Comparison of ENCODE assay signal across 26 mouse cellular contexts in genomic region chr6:72275527-72275926, GRCm38 (mm10). TPM values are rescaled to one million over a fixed set of nuclear protein-coding genes. Genes with fewer than 3 reads are reported as not detected.
A peak's percentile ranks its signal among the peaks of the same experiment; 100 is the strongest.
DNase-seq lines count a peak whose midpoint lies in the region; ATAC-seq lines count a peak whose summit lies in the region.
"Had no signal": no experiment of that assay in that cellular context is flagged by ENCODE, and none has a peak within 500 bp of the region (broad histone marks: within the 10 kb centered on the region; RNA-seq: fewer than 3 reads in every experiment).

No protein-coding gene starts in this region.

- no peak for ATAC-seq in heart, embryonic 12.5 days (ENCODE audit: insufficient number of reproducible peaks, low FRiP score)
- ATAC-seq in liver, embryonic 13.5 days (ENCODE audit: low read depth), result no peak
- no peak for ATAC-seq in liver, embryonic 11.5 days (replicated peaks; ENCODE audit: low FRiP score)
- ATAC-seq in granulocyte monocyte progenitor cell, adult 5-6 weeks (replicated peaks; ENCODE audit: poor library complexity, severe bottlenecking), result peak; percentile 60
- ATAC-seq in hindbrain, embryonic 16.5 days, result no peak
- ATAC-seq: activated CD4-positive, CD25-positive, alpha-beta regulatory T cell, adult 4 months; forebrain, embryonic 13.5 days; forebrain, postnatal 0 days; hindbrain, postnatal 0 days; Patski had no signal

- no peaks in the 10 kb centered on the region for H3K27me3 ChIP-seq in heart, embryonic 12.5 days (replicated peaks)
- H3K27me3 ChIP-seq in liver, embryonic 13.5 days, result 0 out of 2 replicates have a peak, but pooled peaks cover 5% of the 10 kb centered on the region
- H3K27me3 ChIP-seq in liver, embryonic 11.5 days (replicated peaks; ENCODE audit: control insufficient read depth, insufficient read depth, low read length), result no peaks in the 10 kb centered on the region
- H3K27me3 ChIP-seq in hindbrain, embryonic 16.5 days (replicated peaks; ENCODE audit: control insufficient read depth, insufficient read depth, low read length), result no peaks in the 10 kb centered on the region
- H3K27me3 ChIP-seq: forebrain, embryonic 13.5 days; Patski had no signal

- H3K27ac ChIP-seq in heart, embryonic 12.5 days (ENCODE audit: poor library complexity, severe bottlenecking), result no peak overlapping the region
- H3K27ac ChIP-seq in liver, embryonic 13.5 days, result peak overlapping the region; percentile 70
- no peak overlapping the region for H3K27ac ChIP-seq in liver, embryonic 11.5 days (ENCODE audit: low read depth, low read length)
- H3K27ac ChIP-seq in hindbrain, embryonic 16.5 days (ENCODE audit: low read depth, low read length), result no peak overlapping the region
- H3K27ac ChIP-seq: embryonic facial prominence, embryonic 10.5 days; forebrain, embryonic 13.5 days; hindbrain, postnatal 0 days had no signal

- 79% methylated on average over 4 of the region's 4 CpGs for WGBS in heart, embryonic 12.5 days
- 33% methylated on average over 4 of the region's 4 CpGs for WGBS in liver, embryonic 13.5 days (ENCODE audit: insufficient replicate concordance)
- WGBS in liver, embryonic 11.5 days, result 46% methylated on average over 4 of the region's 4 CpGs
- WGBS in hindbrain, embryonic 16.5 days, result 82% methylated on average over 4 of the region's 4 CpGs

- no peak overlapping the region for H3K4me3 ChIP-seq in heart, embryonic 12.5 days
- no peak overlapping the region for H3K4me3 ChIP-seq in liver, embryonic 13.5 days (replicated peaks)
- no peak overlapping the region for H3K4me3 ChIP-seq in liver, embryonic 11.5 days (ENCODE audit: low read depth, low read length)
- H3K4me3 ChIP-seq in hindbrain, embryonic 16.5 days (ENCODE audit: low read length), result no peak overlapping the region
- H3K4me3 ChIP-seq: embryonic facial prominence, embryonic 10.5 days; forebrain, embryonic 13.5 days had no signal

- DNase-seq in heart, adult 11 months, result peak; percentile 84
- DNase-seq in liver, embryonic 13.5 days, result no peak
- no peak for DNase-seq in liver, embryonic 11.5 days (ENCODE audit: low spot score)
- peak; percentile 95 for DNase-seq in 416B (ENCODE audit: low read depth)
- no peak for DNase-seq in urinary bladder, adult 2 months (ENCODE audit: low spot score)
- DNase-seq: adrenal gland, postnatal 14 days; cerebellum, adult 18-20 months; cerebellum, adult 9-11 months; cerebellum, postnatal 36 days; forebrain, postnatal 0 days; gastrocnemius, postnatal 25 days; heart, postnatal 14 days had no signal

- H3K9me3 ChIP-seq in heart, embryonic 12.5 days (replicated peaks), result no peaks in the 10 kb centered on the region
- no peaks in the 10 kb centered on the region for H3K9me3 ChIP-seq in liver, embryonic 13.5 days (replicated peaks)
- no peaks in the 10 kb centered on the region for H3K9me3 ChIP-seq in liver, embryonic 11.5 days (ENCODE audit: control insufficient read depth, low read length)
- H3K9me3 ChIP-seq in hindbrain, embryonic 16.5 days (ENCODE audit: control insufficient read depth, low read length), result no peaks in the 10 kb centered on the region
- H3K9me3 ChIP-seq: embryonic facial prominence, embryonic 10.5 days; forebrain, embryonic 13.5 days had no signal

- peaks cover 56% of the 10 kb centered on the region for H3K4me1 ChIP-seq in heart, embryonic 12.5 days (replicated peaks)
- peaks cover 87% of the 10 kb centered on the region for H3K4me1 ChIP-seq in liver, embryonic 13.5 days (replicated peaks)
- H3K4me1 ChIP-seq in liver, embryonic 11.5 days (replicated peaks; ENCODE audit: control insufficient read depth, insufficient read depth, low read length), result peaks cover 49% of the 10 kb centered on the region
- H3K4me1 ChIP-seq in hindbrain, embryonic 16.5 days (ENCODE audit: control insufficient read depth, insufficient read depth, low read depth, low read length), result no peaks in the 10 kb centered on the region
- H3K4me1 ChIP-seq: forebrain, embryonic 13.5 days had no signal

- no peak overlapping the region for H3K4me2 ChIP-seq in heart, embryonic 12.5 days
- no peak overlapping the region for H3K4me2 ChIP-seq in liver, embryonic 13.5 days
- H3K4me2 ChIP-seq in liver, embryonic 11.5 days, result no peak overlapping the region
- no peak overlapping the region for H3K4me2 ChIP-seq in hindbrain, embryonic 16.5 days (ENCODE audit: low read length)
- H3K4me2 ChIP-seq: forebrain, embryonic 13.5 days had no signal

- no peak overlapping the region for H3K9ac ChIP-seq in heart, embryonic 12.5 days
- no peak overlapping the region for H3K9ac ChIP-seq in liver, embryonic 13.5 days
- no peak overlapping the region for H3K9ac ChIP-seq in liver, embryonic 11.5 days (ENCODE audit: low read depth, low read length)
- no peak overlapping the region for H3K9ac ChIP-seq in hindbrain, embryonic 16.5 days (ENCODE audit: low read depth, low read length)
- H3K9ac ChIP-seq: forebrain, embryonic 13.5 days; forebrain, postnatal 0 days had no signal

- H3K36me3 ChIP-seq in heart, embryonic 12.5 days, result no peaks in the 10 kb centered on the region
- H3K36me3 ChIP-seq in liver, embryonic 13.5 days, result no peaks in the 10 kb centered on the region; the same call in 1 of the 2 replicates
- H3K36me3 ChIP-seq in liver, embryonic 11.5 days (ENCODE audit: control insufficient read depth, insufficient read depth, low read length), result no peaks in the 10 kb centered on the region
- no peaks in the 10 kb centered on the region for H3K36me3 ChIP-seq in hindbrain, embryonic 16.5 days (ENCODE audit: control insufficient read depth, insufficient read depth, low read length)
- H3K36me3 ChIP-seq: embryonic facial prominence, embryonic 10.5 days had no signal

RNA-seq across cellular contexts. Expression of gene Sftpb, which starts 28.9 kb away (rescaled TPM):
- not detected in 2 replicates for polyA plus RNA-seq in heart, embryonic 12.5 days (2016; fragmentation: Nextera tagmentation; extraction: Ambion mirVana)
- polyA plus RNA-seq in liver, embryonic 13.5 days (2015; fragmentation: Nextera tagmentation; extraction: Ambion mirVana), result not detected in 2 replicates
- polyA plus RNA-seq in liver, embryonic 11.5 days (2014; fragmentation: Nextera tagmentation; extraction: Ambion mirVana), result not detected in 2 replicates
- not detected in 2 replicates for total RNA-seq in granulocyte monocyte progenitor cell, adult 5-6 weeks (2014; fragmentation: Nextera tagmentation)
- not detected in 2 replicates for total RNA-seq in granulocyte monocyte progenitor cell, adult 5-6 weeks (2017)
- polyA plus RNA-seq in hindbrain, embryonic 16.5 days (2015; fragmentation: Nextera tagmentation; extraction: Ambion mirVana), result 0.61 and 0.70 TPM in 2 replicates
- not detected in 2 replicates for polyA plus RNA-seq in urinary bladder, adult 2 months (2012; rRNA removed)
- total RNA-seq: adrenal gland, adult 18-20 months; CH12.LX; forebrain, postnatal 0 days; gastrocnemius, adult 18-20 months; gastrocnemius, postnatal 25 days had no signal
- polyA plus RNA-seq: activated CD4-positive, CD25-positive, alpha-beta regulatory T cell, adult 4 months; embryonic facial prominence, embryonic 10.5 days; embryonic facial prominence, embryonic 14.5 days; forebrain, embryonic 13.5 days; heart, embryonic 14.5 days; hindbrain, embryonic 11.5 days had no signal

RNA-seq across cellular contexts. Expression of gene Atoh8, which starts 40.1 kb away (rescaled TPM):
- 14.1 and 14.9 TPM in 2 replicates for polyA plus RNA-seq in heart, embryonic 12.5 days (2016; fragmentation: Nextera tagmentation; extraction: Ambion mirVana)
- polyA plus RNA-seq in liver, embryonic 13.5 days (2015; fragmentation: Nextera tagmentation; extraction: Ambion mirVana), result 0.86 and 1.1 TPM in 2 replicates
- 3.1 and 3.4 TPM in 2 replicates for polyA plus RNA-seq in liver, embryonic 11.5 days (2014; fragmentation: Nextera tagmentation; extraction: Ambion mirVana)
- total RNA-seq in granulocyte monocyte progenitor cell, adult 5-6 weeks (2014; fragmentation: Nextera tagmentation), result 1.5 TPM in 1 of 2 replicates, not detected in the other
- not detected in 2 replicates for total RNA-seq in granulocyte monocyte progenitor cell, adult 5-6 weeks (2017)
- polyA plus RNA-seq in hindbrain, embryonic 16.5 days (2015; fragmentation: Nextera tagmentation; extraction: Ambion mirVana), result 3.9 and 4.7 TPM in 2 replicates
- polyA plus RNA-seq in urinary bladder, adult 2 months (2012; rRNA removed), result 20.2 and 24.1 TPM in 2 replicates
- polyA plus RNA-seq: activated CD4-positive, CD25-positive, alpha-beta regulatory T cell, adult 4 months had no signal

Comparison
In these comparisons a context has a peak if more than half of its experiments do, and no peak if none do; other contexts are left out.
1. DNase-seq: peak in heart, adult 11 months (single experiment) and 416B (single experiment); none in liver, embryonic 13.5 days (single experiment), liver, embryonic 11.5 days (single experiment) and urinary bladder, adult 2 months (single experiment).